Mouse (Mus musculus) left cerebral cortex, postnatal 4 days (tissue): ENCODE measurements around the gene Ppp4r2. TPM values are rescaled to one million over a fixed set of nuclear protein-coding genes. Genes with fewer than 3 reads are reported as not detected.

Experiments
- DNase-seq: peaks from one replicate; pipeline ENCODE4 v3.0.0-alpha.2; 2022
- intact Hi-C: fragments of 180-260 bp; cut with DNase I; formaldehyde crosslinking; loops from one replicate; pipeline ENCODE4 v1.15.1; 2025
- total RNA-seq, 2 experiments: library from RNA; stranded (reverse); gene quantifications; 2 replicates each; pipeline ENCODE4 v1.2.3; 2021

The Ppp4r2 gene
- total RNA-seq, 2 experiments from 2014 or later = 72.3 to 88.7 TPM

GRCm38 (mm10) chr6:100882381-100883213 is 49.2 kb downstream of the Ppp4r2 start:
- DNase-seq = peak; percentile 88
- intact Hi-C loops = loop anchor here (2.0 to 10.0 kb wide), 5 partner anchors 314 to 735 kb away; partner anchors contain the start of gene Pdzrn3

GRCm38 (mm10) chr6:100883233-100883632 is 49.8 kb downstream of the Ppp4r2 start:
- intact Hi-C loops = loop anchor here (2.0 to 10.0 kb wide), 5 partner anchors 314 to 734 kb away; partner anchors contain the start of gene Pdzrn3
- peak; percentile 24 for DNase-seq

GRCm38 (mm10) chr6:100884594-100885225 is 51.3 kb downstream of the Ppp4r2 start:
- intact Hi-C loops = loop anchor here (5.0 to 10.0 kb wide), 3 partner anchors 490 to 733 kb away; partner anchors contain the start of gene Pdzrn3
- peak; percentile 82 for DNase-seq

- DNase-seq = peak; percentile 42
- intact Hi-C loops = loop anchor here (10.0 kb wide), 2 partner anchors 489 to 649 kb away; partner anchors contain the start of gene Pdzrn3
Observed at GRCm38 (mm10) chr6:100885376-100885775, 52.0 kb downstream of the Ppp4r2 start.

- DNase-seq = no peak
- intact Hi-C loops = loop anchor here (10.0 kb wide), 2 partner anchors 488 to 648 kb away; partner anchors contain the start of gene Pdzrn3
Observed at GRCm38 (mm10) chr6:100887012-100887411, 53.6 kb downstream of the Ppp4r2 start.

GRCm38 (mm10) chr6:100889340-100889739 is 55.9 kb downstream of the Ppp4r2 start:
- peak; percentile 52 for DNase-seq
- intact Hi-C loops = loop anchor here (10.0 kb wide), 2 partner anchors 485 to 645 kb away; partner anchors contain the start of gene Pdzrn3

- intact Hi-C loops = no loop called here
- DNase-seq = peak; percentile 97
Observed at GRCm38 (mm10) chr6:100892489-100892888, 59.1 kb downstream of the Ppp4r2 start.

GRCm38 (mm10) chr6:100893073-100893472 is 59.7 kb downstream of the Ppp4r2 start:
- DNase-seq = no peak
- intact Hi-C loops = no loop called here

- intact Hi-C loops = no loop called here
- DNase-seq = no peak
Observed at GRCm38 (mm10) chr6:100895183-100895582, 61.8 kb downstream of the Ppp4r2 start.

GRCm38 (mm10) chr6:100896883-100897282 is 63.5 kb downstream of the Ppp4r2 start:
- DNase-seq = no peak
- intact Hi-C loops = no loop called here

GRCm38 (mm10) chr6:100904463-100904862 is 71.0 kb downstream of the Ppp4r2 start:
- intact Hi-C loops = no loop called here
- DNase-seq = no peak

GRCm38 (mm10) chr6:100910136-100910675 is 76.8 kb downstream of the Ppp4r2 start:
- DNase-seq = no peak
- intact Hi-C loops = no loop called here

Other genes starting within 250 kb of the Ppp4r2 start
- 1 to 10 TPM; 7.8 to 9.5 TPM for gene Shq1, start 162.5 kb upstream of the Ppp4r2 start, total RNA-seq
- gene Gxylt2, start 128.9 kb upstream of the Ppp4r2 start, total RNA-seq = 1 to 10 TPM; 2.1 to 2.7 TPM